Mouse (Mus musculus) liver, postnatal 0 days (tissue): ENCODE measurements around the gene Wnt7a.

Experiments used
- CTCF ChIP-seq: sonication (generic); IDR thresholded peaks from 2 replicates; pipeline ENCODE4 v1.5.1; 2016; ENCODE audit warnings: antibody characterized with exemption, low read depth
- EP300 ChIP-seq: IDR thresholded peaks from 2 replicates; pipeline ENCODE4 v1.6.1; 2016; ENCODE audit warnings: antibody characterized with exemption, low read depth, mild to moderate bottlenecking

GRCm38 (mm10) chr6:91346071-91346905, 64.9 kb downstream of the Wnt7a start:
- no peak for TF ChIP-seq CTCF
- no peak for TF ChIP-seq EP300
